Mouse (Mus musculus) kidney, postnatal 4 days (tissue): ENCODE results near the gene Hcls1.

Source experiments
- DNase-seq, 2 experiments: peaks; one replicate each; pipeline ENCODE4 v3.0.0; 2021; ENCODE audit warnings: mixed read lengths in 2 of 2

Gene Hcls1

DNA sequence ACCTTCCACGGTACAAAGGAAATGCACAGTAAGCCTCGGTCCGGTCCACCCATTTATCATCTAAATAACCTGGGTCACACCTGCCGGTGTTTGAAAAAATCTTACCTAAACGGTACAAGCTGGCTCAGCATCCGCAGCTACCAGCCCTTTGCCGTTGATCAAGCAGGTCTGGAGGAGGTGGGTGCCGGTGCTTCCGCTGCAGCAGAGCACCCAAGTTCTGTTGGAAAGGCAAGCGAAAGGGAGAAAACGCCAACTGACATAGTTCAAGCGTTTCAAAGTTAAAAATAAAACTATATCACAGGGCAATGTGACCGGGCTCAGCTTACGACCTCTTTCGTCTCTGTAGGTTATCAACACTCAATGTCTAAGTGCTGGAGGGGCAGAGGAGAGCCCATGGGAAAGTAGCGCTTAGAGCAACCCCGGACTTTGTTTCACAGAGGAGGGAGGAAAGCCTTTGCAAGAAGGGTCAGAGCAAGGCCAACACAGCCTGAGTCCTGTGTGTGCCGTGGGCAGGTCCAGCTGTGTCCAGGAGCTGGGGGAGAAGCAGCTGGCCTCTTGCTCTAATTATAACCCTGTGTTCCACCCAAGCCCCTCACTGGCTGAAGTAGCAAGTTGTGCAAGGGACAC, 55.3 kb downstream of the Hcls1 start, which contains the start of gene Fbxo40:
Gene Fbxo40, minus strand, starts transcription at position 469 of the 627 bp plus-strand sequence.
- peak; percentile 19 to 43 for DNase-seq

DNA sequence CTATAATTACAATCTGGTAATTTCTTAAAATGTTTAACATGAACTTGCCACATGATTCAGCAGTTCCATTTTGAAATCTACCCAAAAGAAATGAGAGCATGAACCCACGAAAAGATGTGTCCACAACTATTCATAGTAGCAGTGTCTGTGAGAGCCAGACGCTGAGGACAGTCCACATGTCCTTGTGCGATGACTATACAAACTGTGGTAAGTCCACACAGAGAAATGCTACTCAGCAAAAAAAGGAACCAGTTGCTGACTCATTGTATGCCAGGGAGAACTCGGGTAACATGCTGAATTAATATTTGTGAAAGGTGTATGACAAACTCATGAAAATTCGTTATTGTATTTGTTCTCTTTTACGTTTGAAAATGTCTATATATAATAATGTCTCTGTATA, 62.9 kb downstream of the Hcls1 start:
- DNase-seq: no peak

DNA sequence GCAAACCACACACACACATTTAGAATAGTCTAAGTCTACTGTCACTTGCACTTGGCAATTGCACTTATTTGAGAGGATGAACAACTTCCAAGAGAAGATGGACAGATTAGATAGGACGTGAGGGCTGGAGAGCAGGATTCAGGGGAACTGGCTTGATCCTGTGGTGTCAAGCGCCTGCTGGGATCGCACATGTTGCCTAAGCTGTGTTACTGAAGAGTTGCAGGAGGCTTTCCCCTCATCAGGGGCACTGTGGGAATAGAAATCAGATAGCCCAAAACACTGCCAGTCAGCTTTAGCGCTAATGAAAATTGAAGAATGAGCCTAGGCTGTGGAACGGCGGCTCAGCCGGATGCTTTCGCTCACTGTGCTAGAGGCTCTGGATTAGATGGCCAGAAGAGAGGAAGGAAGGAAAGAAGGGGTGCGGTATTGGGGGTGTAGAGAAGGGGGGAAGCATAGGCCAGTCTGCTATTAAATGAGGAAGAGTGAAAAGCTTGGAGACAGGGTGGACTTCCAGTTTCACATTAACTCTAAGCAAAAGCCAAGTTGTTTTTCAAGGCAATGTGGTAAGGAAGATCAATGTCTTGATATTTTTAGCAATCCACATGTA, 64.7 kb downstream of the Hcls1 start:
- DNase-seq: no peak

DNA sequence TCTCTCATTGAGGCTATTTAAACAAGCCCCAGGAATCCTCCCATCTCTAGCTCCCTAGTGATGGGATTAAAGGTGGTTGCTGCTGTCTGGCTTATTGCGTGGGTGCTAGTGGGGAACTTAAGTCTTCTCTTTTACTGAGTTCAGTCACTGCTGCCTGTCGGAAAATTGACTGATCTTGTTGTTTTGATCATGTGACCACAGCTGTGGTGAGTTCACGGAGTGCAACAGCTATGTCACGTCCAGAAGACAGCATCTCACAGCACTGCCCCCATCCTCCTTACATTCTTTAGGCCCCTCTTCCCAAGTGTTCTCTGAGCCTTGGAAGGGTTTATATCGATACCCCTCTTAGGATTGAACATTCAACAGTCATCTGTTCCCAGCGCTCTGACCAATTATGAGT, 74.5 kb downstream of the Hcls1 start:
- DNase-seq: no peak

DNA sequence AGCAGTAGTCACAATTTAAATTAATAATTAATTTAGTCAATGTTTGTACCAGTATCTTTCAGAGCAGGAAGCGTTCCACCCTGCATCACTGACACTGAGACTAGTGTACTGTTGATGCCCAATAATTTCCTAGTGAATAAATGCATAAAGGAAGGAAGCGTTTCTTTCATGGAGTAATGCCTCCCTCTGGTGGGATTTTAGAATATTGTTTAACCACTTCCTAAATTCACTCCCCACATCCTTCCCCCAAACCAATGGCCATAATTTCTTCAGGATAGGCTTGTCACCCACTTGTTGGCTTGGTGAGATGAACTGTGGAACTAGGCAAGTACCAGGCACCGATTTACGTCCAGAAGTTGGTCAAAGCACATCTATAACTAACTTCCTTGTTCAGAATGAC, 75.6 kb downstream of the Hcls1 start:
- peak in 1 of 2 experiments; percentile 19 for DNase-seq

DNA sequence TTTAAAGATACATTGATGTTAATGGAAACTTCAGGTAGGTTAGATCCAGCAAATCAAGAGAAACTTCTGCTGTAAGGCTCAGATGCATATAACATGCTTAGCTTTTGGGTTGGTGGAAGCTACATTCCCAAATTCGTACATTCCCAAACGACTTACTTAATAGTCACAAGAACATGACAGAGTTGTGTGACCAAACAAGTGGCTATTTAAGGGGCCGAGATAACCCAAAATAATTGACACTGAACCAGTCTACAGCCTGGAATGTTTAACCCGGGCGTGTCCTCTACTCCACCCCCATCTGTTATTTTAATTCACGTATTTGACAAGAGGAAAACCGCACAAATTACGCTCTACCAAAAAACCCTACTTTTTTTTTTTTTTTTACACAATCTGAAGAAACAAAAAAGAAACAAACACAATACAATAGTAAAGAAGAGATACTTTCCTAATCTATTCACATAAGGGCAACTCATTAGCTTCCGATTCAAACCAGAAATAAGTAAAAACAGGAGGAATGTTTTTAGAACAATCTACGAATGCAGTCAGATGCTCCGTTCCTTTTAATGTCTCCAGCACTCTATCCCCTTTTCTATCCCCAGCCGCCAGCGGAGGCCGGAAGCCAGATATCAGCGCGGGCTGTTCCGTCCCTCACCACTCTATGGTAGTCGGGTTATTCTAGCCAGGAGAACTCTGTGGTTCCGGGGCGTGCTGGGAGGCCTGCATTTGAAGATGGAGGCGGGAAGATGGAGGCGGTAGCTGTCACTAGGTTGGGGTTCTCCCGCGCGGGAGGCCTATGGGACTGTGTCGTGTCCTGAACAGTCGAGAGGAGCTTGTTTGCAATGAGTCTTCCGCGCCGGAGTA, 76.5 kb downstream of the Hcls1 start, which contains the start of gene Polq:
Gene Polq, plus strand, starts transcription at position 726 of the 861 bp plus-strand sequence.
- peak; percentile 92 to 94 for DNase-seq

DNA sequence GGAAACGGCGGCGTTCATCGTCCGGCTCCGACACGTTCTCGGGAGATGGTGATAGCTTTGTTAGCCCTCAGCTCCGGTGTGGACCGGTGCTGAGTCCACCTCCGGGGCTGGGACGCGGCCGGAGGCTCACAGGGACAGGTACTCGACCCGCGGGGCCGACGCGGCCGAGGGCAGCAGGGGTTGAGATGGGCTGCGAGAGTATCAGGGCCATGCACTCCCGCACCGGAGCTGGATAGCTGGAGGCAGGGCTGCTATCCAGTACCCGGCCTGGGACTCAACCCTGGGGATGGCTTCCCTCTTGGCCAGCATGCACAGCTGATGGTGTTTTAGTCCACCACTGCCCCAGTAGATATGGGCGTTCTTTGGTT, 77.1 kb downstream of the Hcls1 start:
- DNase-seq: no peak

DNA sequence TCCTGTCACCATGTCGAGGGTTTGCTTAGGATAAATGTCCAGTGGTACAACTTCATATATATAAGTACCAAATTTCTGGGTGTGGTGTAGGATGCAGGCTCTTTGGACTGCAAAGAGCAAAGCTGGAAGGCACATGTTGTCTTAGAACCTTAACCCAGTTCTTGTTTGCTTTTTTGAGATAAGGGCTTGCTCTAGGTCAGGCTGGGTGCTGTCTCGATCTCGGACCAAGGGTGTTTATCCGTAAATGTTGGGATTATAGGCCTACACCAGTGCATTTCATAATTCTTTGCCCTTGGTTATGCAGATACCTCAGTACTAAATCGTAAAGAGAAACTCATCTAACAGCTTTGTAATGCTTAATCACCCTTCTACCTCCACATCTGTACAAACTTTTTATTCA, 77.6 kb downstream of the Hcls1 start:
- no peak for DNase-seq
